Mouse (Mus musculus) megakaryocyte, embryonic 14.5 days (primary cell): ENCODE data around the gene Sox5.

Experiments used
- FLI1 ChIP-seq: IDR thresholded peaks from 2 replicates; pipeline ENCODE4 v1.6.1; 2012; ENCODE audit warnings: low read length, inconsistent platforms, mixed read lengths
- GATA1 ChIP-seq: IDR thresholded peaks from 3 replicates; pipeline ENCODE4 v1.6.1; 2012; ENCODE audit warnings: mixed read lengths, low read length, inconsistent platforms, borderline replicate concordance

DNA sequence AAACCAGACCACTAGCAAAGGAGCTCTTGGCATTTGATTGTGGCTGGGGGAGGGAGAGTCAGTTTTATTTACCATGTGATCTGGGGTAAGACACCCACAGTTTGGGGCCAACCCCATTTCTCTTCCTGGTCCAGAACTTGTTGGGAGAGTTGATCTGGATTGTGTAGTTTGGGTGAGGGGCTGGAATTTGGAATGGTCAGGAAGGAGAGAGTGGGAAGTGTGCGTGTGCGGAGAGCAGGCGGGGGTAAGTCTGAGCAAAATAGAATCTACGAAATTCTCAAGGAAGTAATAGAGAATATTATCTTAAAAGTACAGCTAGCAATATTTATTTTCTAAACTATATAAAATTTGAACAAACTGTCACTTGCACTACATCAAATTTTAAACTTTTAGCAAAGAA is 445.0 kb downstream of the Sox5 start:
- TF ChIP-seq GATA1, result no peak
- no peak for TF ChIP-seq FLI1
